Mouse (Mus musculus): ENCODE data around the gene Col19a1.

DNA sequence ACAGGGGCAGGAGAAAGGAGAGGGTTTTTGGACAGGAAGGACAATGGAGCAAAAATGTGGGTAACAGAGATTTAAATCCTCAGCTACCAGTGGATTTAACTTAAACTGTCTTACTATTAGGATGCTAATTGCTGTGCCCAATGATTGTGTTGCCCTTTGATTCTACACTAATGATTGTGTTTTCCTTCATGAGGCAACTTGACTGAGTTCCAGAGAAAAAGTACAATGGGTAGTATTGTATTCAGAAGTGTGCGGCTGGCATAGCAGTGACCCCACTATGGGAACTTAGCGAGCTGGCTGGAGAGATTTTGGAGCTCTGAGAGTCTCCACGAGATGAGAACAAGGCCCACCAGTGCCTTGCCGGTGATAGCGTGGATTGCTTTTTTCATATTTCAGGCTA, 159.0 kb downstream of the Col19a1 start:
- no peak for TF ChIP-seq CTCF (IDR thresholded peaks at IDR 0.05; ENCODE audit: control insufficient read depth, insufficient read depth, low read length)
- TF ChIP-seq POLR2A (IDR thresholded peaks at IDR 0.05; ENCODE audit: borderline replicate concordance, control insufficient read depth, low read depth, low read length) = no peak
